Comparison of ENCODE assay signal across 22 mouse cellular contexts in genomic region chr14:43274986-43275511, GRCm38 (mm10). TPM values are rescaled to one million over a fixed set of nuclear protein-coding genes. Genes with fewer than 3 reads are reported as not detected.
DNase-seq lines count a peak whose midpoint lies in the region; TF ChIP-seq lines count a peak whose summit lies in the region.
"Not testable (repeated sequence)": the region's sequence is repeated elsewhere in the genome, so short reads cannot be mapped to it uniquely, and the experiment has no call there.
"Had no signal": no experiment of that assay in that cellular context is flagged by ENCODE, and none has a peak within 500 bp of the region (broad histone marks: within the 10 kb centered on the region; RNA-seq: fewer than 3 reads in every experiment).

TSS of gene Gm9732 (plus strand) at chr14:43275036.

- 81% methylated on average over 8 of the region's 8 CpGs for WGBS in heart, embryonic 10.5 days

- not testable (repeated sequence) for H3K27me3 ChIP-seq in C2C12 (ENCODE audit: control insufficient read depth, insufficient read depth, insufficient read length); heart, embryonic 10.5 days (ENCODE audit: insufficient read depth, poor library complexity, severe bottlenecking)

- H3K79me3 ChIP-seq in C2C12 (ENCODE audit: low read depth), result not testable (repeated sequence)

- not testable (repeated sequence) for H3K36me3 ChIP-seq in C2C12 (ENCODE audit: control insufficient read depth, insufficient read depth); heart, embryonic 10.5 days

- H3K4me3 ChIP-seq in C2C12 (ENCODE audit: insufficient read depth, poor library complexity, severe bottlenecking), result peak within 1 kb of the TSS; percentile 26
- H3K4me3 ChIP-seq in gastrocnemius, adult 2 months; heart, embryonic 10.5 days: not testable (repeated sequence)

- H3K4me1 ChIP-seq in heart, embryonic 10.5 days, result not testable (repeated sequence)

- H3K79me2 ChIP-seq in C2C12 (ENCODE audit: control insufficient read depth, insufficient read depth), result not testable (repeated sequence)

- H3ac ChIP-seq in C2C12 (ENCODE audit: control insufficient read depth, insufficient read length, low read depth), result not testable (repeated sequence)

- H3K27ac ChIP-seq in gastrocnemius, adult 2 months; heart, embryonic 10.5 days: not testable (repeated sequence)

- TF ChIP-seq CTCF in C2C12 (IDR thresholded peaks at IDR 0.05; ENCODE audit: control insufficient read depth, insufficient read depth, insufficient read length); gastrocnemius, adult 2 months (IDR thresholded peaks at IDR 0.05): not testable (repeated sequence)

- intact Hi-C loops in gastrocnemius, adult 2 months (cut with DNase I), result loop anchor here (5.0 kb wide), 1 partner anchor 292 kb away; no protein-coding TSS in a partner anchor

- DNase-seq in adrenal gland, adult 8-10 months, result peak; percentile 18
- peak; percentile 33 for DNase-seq in gastrocnemius, adult 2 months
- DNase-seq in heart, embryonic 10.5 days (ENCODE audit: low spot score), result peak; percentile 62
- DNase-seq in kidney, postnatal 25 days, result peak; percentile 18 to 60
- DNase-seq in spleen, postnatal 10 days (ENCODE audit: low spot score in 2 of 2), result peak; percentile 33 to 37
- peak; percentile 19 for DNase-seq in thymus, postnatal 25 days

- not testable (repeated sequence) for H3K9me3 ChIP-seq in heart, embryonic 10.5 days

RNA-seq across cellular contexts. Expression of gene Gm9732, which starts in this region (rescaled TPM):
- 11.6 TPM for polyA plus RNA-seq in C2C12 (2012; fragmentation: generic; extraction: Trizol)
- not detected for total RNA-seq in adrenal gland, adult 8-10 months (2022)
- not detected for total RNA-seq in gastrocnemius, adult 2 months (2021)
- not detected in 2 replicates for polyA plus RNA-seq in heart, embryonic 10.5 days (2016; fragmentation: Nextera tagmentation; extraction: Ambion mirVana)
- total RNA-seq: adrenal gland, adult 18-20 months; heart, adult 18-20 months; heart, postnatal 36 days; layer of hippocampus, adult 8-10 months; layer of hippocampus, postnatal 36 days; left cerebral cortex, postnatal 10 days; liver, adult 2 months had no signal
- polyA plus RNA-seq: embryonic facial prominence, embryonic 12.5 days; heart, embryonic 14.5 days; limb, embryonic 11.5 days; liver, adult 2 months; liver, embryonic 16.5 days; lung, embryonic 16.5 days; midbrain, embryonic 10.5 days; midbrain, embryonic 16.5 days; stomach, embryonic 16.5 days had no signal

Comparison
In these comparisons a context has a peak if more than half of its experiments do, and no peak if none do; other contexts are left out.
1. RNA of gene Gm9732 (polyA plus RNA-seq): 11.6 TPM in C2C12 (single experiment); not detected in heart, embryonic 10.5 days; every median in the first group is over 10 times any median in the second.
2. Peak in DNase-seq in adrenal gland, adult 8-10 months; RNA of the gene not detected or under 1 TPM.
3. Peak in DNase-seq in gastrocnemius, adult 2 months; RNA of the gene not detected or under 1 TPM.
4. Peak in DNase-seq in heart, embryonic 10.5 days; RNA of the gene not detected or under 1 TPM.
5. Peak in every context shown above with its lines, with median percentiles within 50 percentile points of each other: DNase-seq.